Mouse (Mus musculus): ENCODE measurements around the gene Zeb2. TPM values are rescaled to one million over a fixed set of nuclear protein-coding genes. Genes with fewer than 3 reads are reported as not detected.

The Zeb2 gene
- total and polyA plus RNA-seq, 3 experiments, result 16.5 to 50.0 (median 46.7) TPM

- WGBS, result 82% methylated on average over 2 of the region's 2 CpGs
- intact Hi-C loops (cut with DNase I), result no loop called here
- TF ChIP-seq POLR2A (IDR thresholded peaks at IDR 0.05; ENCODE audit: insufficient read depth, low read depth, low read length) (no peak), CTCF (IDR thresholded peaks at IDR 0.05) (no peak), EP300 (IDR thresholded peaks at IDR 0.05; ENCODE audit: insufficient read depth, low read depth, low read length) (no peak)
- peaks cover 11% of the 10 kb centered on the region for H3K4me1 ChIP-seq (ENCODE audit: control insufficient read depth, insufficient read depth, low read length)
- H3K27me3 ChIP-seq (ENCODE audit: control insufficient read depth, insufficient read depth, low read length), result no peaks in the 10 kb centered on the region
- H3K36me3 ChIP-seq (ENCODE audit: control insufficient read depth, insufficient read depth, low read length), result peaks cover 4% of the 10 kb centered on the region
- H3K9ac ChIP-seq (ENCODE audit: low read depth, low read length), result no peak overlapping the region
- H3K27ac ChIP-seq, result no peak overlapping the region
- no peak overlapping the region for H3K4me3 ChIP-seq
- no peak for DNase-seq
- H3K79me2 ChIP-seq (replicated peaks; ENCODE audit: control insufficient read depth, insufficient read depth, low read length), result no peaks in the 10 kb centered on the region; the same call in 1 of the 2 replicates
These were observed 65.9 kb downstream of the Zeb2 start for GRCm38 (mm10) chr2:45051321-45051720.

- Histone ChIP-seq H3K4me1 (ENCODE audit: control insufficient read depth, insufficient read depth, low read length) (peaks cover 15% of the 10 kb centered on the region), H3K27me3 (ENCODE audit: control insufficient read depth, insufficient read depth, low read length) (no peaks in the 10 kb centered on the region), H3K27ac (peak overlapping the region; percentile 5; the same call in 1 of the 2 replicates), H3K79me2 (replicated peaks; ENCODE audit: control insufficient read depth, insufficient read depth, low read length) (no peaks in the 10 kb centered on the region; the same call in 1 of the 2 replicates), H3K9ac (ENCODE audit: low read depth, low read length) (no peak overlapping the region), H3K4me3 (no peak overlapping the region), H3K36me3 (ENCODE audit: control insufficient read depth, insufficient read depth, low read length) (peaks cover 4% of the 10 kb centered on the region)
- no peak for TF ChIP-seq POLR2A (IDR thresholded peaks at IDR 0.05; ENCODE audit: insufficient read depth, low read depth, low read length)
- TF ChIP-seq EP300 (IDR thresholded peaks at IDR 0.05; ENCODE audit: insufficient read depth, low read depth, low read length), result no peak
- no peak for TF ChIP-seq CTCF (IDR thresholded peaks at IDR 0.05)
- intact Hi-C loops (cut with DNase I), result no loop called here
- 52% methylated on average over 4 of the region's 4 CpGs for WGBS
- no peak for DNase-seq
These were observed 67.3 kb downstream of the Zeb2 start for GRCm38 (mm10) chr2:45049923-45050322.

- Histone ChIP-seq H3K79me2 (replicated peaks; ENCODE audit: control insufficient read depth, insufficient read depth, low read length) (no peaks in the 10 kb centered on the region; the same call in 1 of the 2 replicates), H3K27ac (no peak overlapping the region), H3K36me3 (ENCODE audit: control insufficient read depth, insufficient read depth, low read length) (peaks cover 4% of the 10 kb centered on the region), H3K27me3 (ENCODE audit: control insufficient read depth, insufficient read depth, low read length) (no peaks in the 10 kb centered on the region), H3K4me1 (ENCODE audit: control insufficient read depth, insufficient read depth, low read length) (peaks cover 15% of the 10 kb centered on the region), H3K9ac (ENCODE audit: low read depth, low read length) (no peak overlapping the region), H3K4me3 (no peak overlapping the region)
- intact Hi-C loops (cut with DNase I), result no loop called here
- TF ChIP-seq CTCF (IDR thresholded peaks at IDR 0.05) (no peak), POLR2A (IDR thresholded peaks at IDR 0.05; ENCODE audit: insufficient read depth, low read depth, low read length) (no peak), EP300 (IDR thresholded peaks at IDR 0.05; ENCODE audit: insufficient read depth, low read depth, low read length) (no peak)
- WGBS, result 32% methylated on average over 2 of the region's 2 CpGs
- DNase-seq, result peak in 1 of 2 experiments; percentile 55
These were observed 67.9 kb downstream of the Zeb2 start for GRCm38 (mm10) chr2:45049279-45049678.

DNA sequence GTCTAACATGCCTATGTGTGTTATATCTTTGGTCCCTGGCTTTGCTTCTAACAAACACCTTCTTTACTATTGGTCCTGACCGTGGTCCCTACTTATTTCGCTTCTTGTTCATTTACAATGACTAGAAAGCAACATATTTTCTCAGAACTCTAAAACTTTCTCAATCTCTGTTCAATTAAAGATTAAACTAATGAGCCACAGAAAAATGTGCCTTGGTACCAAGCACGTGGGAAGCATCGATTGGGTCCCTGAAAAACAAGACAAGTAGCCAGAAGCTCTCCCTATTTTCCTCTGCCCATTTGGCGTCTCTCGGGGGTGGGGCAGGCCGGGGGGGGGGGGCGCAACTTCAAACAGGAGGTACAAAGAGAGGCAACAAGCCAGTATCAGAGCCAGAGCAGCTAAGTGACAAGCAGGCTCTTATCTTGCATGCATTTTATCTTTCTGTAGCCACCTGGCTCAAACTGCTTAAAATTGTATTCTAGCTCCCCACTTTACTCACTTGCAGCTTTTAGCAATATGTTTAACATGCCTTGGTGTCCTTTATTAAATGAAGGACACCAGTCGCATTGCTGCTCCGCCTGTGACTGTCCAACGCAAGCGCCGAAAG is 76.4 kb downstream of the Zeb2 start:
- no peaks in the 10 kb centered on the region for H3K36me3 ChIP-seq (ENCODE audit: control insufficient read depth, insufficient read depth, low read length)
- intact Hi-C loops (cut with DNase I), result no loop called here
- H3K27me3 ChIP-seq (ENCODE audit: control insufficient read depth, insufficient read depth, low read length), result no peaks in the 10 kb centered on the region
- no peak for DNase-seq
- no peak overlapping the region for H3K4me3 ChIP-seq
- H3K27ac ChIP-seq, result no peak overlapping the region; the same call in 1 of the 2 replicates
- WGBS, result 62% methylated on average over 13 of the region's 13 CpGs
- H3K4me1 ChIP-seq (ENCODE audit: control insufficient read depth, insufficient read depth, low read length), result peaks cover 12% of the 10 kb centered on the region
- TF ChIP-seq CTCF (IDR thresholded peaks at IDR 0.05) (no peak), EP300 (IDR thresholded peaks at IDR 0.05; ENCODE audit: insufficient read depth, low read depth, low read length) (no peak), POLR2A (IDR thresholded peaks at IDR 0.05; ENCODE audit: insufficient read depth, low read depth, low read length) (no peak)
- H3K9ac ChIP-seq (ENCODE audit: low read depth, low read length), result no peak overlapping the region
- H3K79me2 ChIP-seq (replicated peaks; ENCODE audit: control insufficient read depth, insufficient read depth, low read length), result no peaks in the 10 kb centered on the region

- Histone ChIP-seq H3K9ac (ENCODE audit: low read depth, low read length) (no peak overlapping the region), H3K4me3 (no peak overlapping the region), H3K79me2 (replicated peaks; ENCODE audit: control insufficient read depth, insufficient read depth, low read length) (no peaks in the 10 kb centered on the region), H3K27ac (no peak overlapping the region), H3K4me1 (ENCODE audit: control insufficient read depth, insufficient read depth, low read length) (peaks cover 9% of the 10 kb centered on the region), H3K27me3 (ENCODE audit: control insufficient read depth, insufficient read depth, low read length) (no peaks in the 10 kb centered on the region), H3K36me3 (ENCODE audit: control insufficient read depth, insufficient read depth, low read length) (peaks cover 3% of the 10 kb centered on the region; the same call in 1 of the 2 replicates)
- intact Hi-C loops (cut with DNase I), result no loop called here
- DNase-seq, result no peak
- no peak for TF ChIP-seq EP300 (IDR thresholded peaks at IDR 0.05; ENCODE audit: insufficient read depth, low read depth, low read length)
- TF ChIP-seq CTCF (IDR thresholded peaks at IDR 0.05), result no peak
- no peak for TF ChIP-seq POLR2A (IDR thresholded peaks at IDR 0.05; ENCODE audit: insufficient read depth, low read depth, low read length)
These were observed 77.7 kb downstream of the Zeb2 start for GRCm38 (mm10) chr2:45039503-45039902.

GRCm38 (mm10) chr2:45028091-45028638 is 89.0 kb downstream of the Zeb2 start:
- H3K4me1 ChIP-seq (ENCODE audit: control insufficient read depth, insufficient read depth, low read length), result peaks cover 1% of the 10 kb centered on the region

More at GRCm38 (mm10) chr2:45028091-45028638, 89.0 kb downstream of the Zeb2 start:
- H3K79me2 ChIP-seq (replicated peaks; ENCODE audit: control insufficient read depth, insufficient read depth, low read length), result peaks cover 1% of the 10 kb centered on the region; the same call in 1 of the 2 replicates
- no peak overlapping the region for H3K9ac ChIP-seq (ENCODE audit: low read depth, low read length)
- no peaks in the 10 kb centered on the region for H3K27me3 ChIP-seq (ENCODE audit: control insufficient read depth, insufficient read depth, low read length)
- whole genome bisulfite sequencing, result 81% methylated on average over 7 of the region's 7 CpGs
- H3K36me3 ChIP-seq (ENCODE audit: control insufficient read depth, insufficient read depth, low read length), result no peaks in the 10 kb centered on the region
- DNase-seq, result no peak
- H3K27ac ChIP-seq, result no peak overlapping the region
- H3K4me3 ChIP-seq, result no peak overlapping the region
- intact Hi-C loops (cut with DNase I), result no loop called here
- TF ChIP-seq POLR2A (IDR thresholded peaks at IDR 0.05; ENCODE audit: insufficient read depth, low read depth, low read length) (no peak), CTCF (IDR thresholded peaks at IDR 0.05) (no peak), EP300 (IDR thresholded peaks at IDR 0.05; ENCODE audit: insufficient read depth, low read depth, low read length) (no peak)
